7 mouse cellular contexts compared by ENCODE assay signal in the genomic region with DNA sequence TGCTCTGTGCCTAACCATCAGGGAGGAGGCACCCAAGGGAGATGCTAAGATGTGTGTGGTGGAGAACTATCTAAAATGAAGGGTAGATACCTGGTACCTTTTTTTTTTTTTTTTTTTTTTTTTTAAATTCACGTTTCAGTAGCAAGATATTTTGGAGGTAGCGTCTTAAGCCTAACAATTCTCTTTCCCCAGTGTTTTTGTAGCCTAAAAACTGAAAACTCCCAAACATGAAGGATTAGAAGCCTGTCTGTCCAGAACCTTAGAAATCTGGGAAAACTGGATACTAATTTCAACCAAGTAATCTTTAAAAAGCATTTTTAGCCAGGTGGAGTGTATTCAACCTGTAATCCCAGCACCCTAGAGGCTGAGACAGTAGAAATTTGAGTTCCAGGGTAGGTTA. TPM values are rescaled to one million over a fixed set of nuclear protein-coding genes. Genes with fewer than 3 reads are reported as not detected.
DNase-seq lines count a peak whose midpoint lies in the region; ATAC-seq and TF ChIP-seq lines count a peak whose summit lies in the region.

No protein-coding gene starts in this region.

- WGBS in lung, embryonic 16.5 days = 33% methylated on average over 2 of the region's 2 CpGs
- 60% methylated on average over 2 of the region's 2 CpGs for WGBS in forebrain, embryonic 11.5 days
- 44% methylated on average over 2 of the region's 2 CpGs for WGBS in limb, embryonic 13.5 days
- WGBS in small intestine, adult 2 months = 43% methylated on average over 2 of the region's 2 CpGs

- no peak for DNase-seq in lung, postnatal 36 days
- DNase-seq in forebrain, embryonic 11.5 days (ENCODE audit: low spot score) = no peak
- DNase-seq in adrenal gland, postnatal 36 days = no peak
- DNase-seq in cerebellum, adult 9-10 months = no peak

- TF ChIP-seq POLR2A in small intestine, adult 2 months (IDR thresholded peaks at IDR 0.05; ENCODE audit: low read depth, low read length) = no peak

- TF ChIP-seq CTCF in small intestine, adult 2 months (IDR thresholded peaks at IDR 0.05; ENCODE audit: extremely low read depth, insufficient read length, insufficient replicate concordance, low read depth, low read length) = no peak

- no peak for ATAC-seq in lung, embryonic 16.5 days (ENCODE audit: low read depth)
- ATAC-seq in forebrain, embryonic 11.5 days (replicated peaks; ENCODE audit: low FRiP score) = no peak
- ATAC-seq in limb, embryonic 13.5 days (ENCODE audit: low FRiP score, low read depth) = no peak

- no peaks in the 10 kb centered on the region for H3K27me3 ChIP-seq in lung, embryonic 16.5 days (ENCODE audit: control insufficient read depth, insufficient read depth, low read depth, low read length)
- H3K27me3 ChIP-seq in forebrain, embryonic 11.5 days (ENCODE audit: control insufficient read depth, insufficient read depth, low read length) = no peaks in the 10 kb centered on the region
- H3K27me3 ChIP-seq in limb, embryonic 13.5 days = no peaks in the 10 kb centered on the region
- H3K27me3 ChIP-seq in small intestine, adult 2 months (ENCODE audit: control insufficient read depth, insufficient read depth, low read length) = no peaks in the 10 kb centered on the region

- H3K4me3 ChIP-seq in lung, embryonic 16.5 days (ENCODE audit: low read length) = peak overlapping the region; percentile 94
- H3K4me3 ChIP-seq in forebrain, embryonic 11.5 days (ENCODE audit: low read depth, low read length) = peak overlapping the region; percentile 98
- H3K4me3 ChIP-seq in limb, embryonic 13.5 days = peak overlapping the region; percentile 99
- peak overlapping the region; percentile 80 for H3K4me3 ChIP-seq in small intestine, adult 2 months (ENCODE audit: low read depth, low read length)

- H3K9ac ChIP-seq in lung, embryonic 16.5 days (ENCODE audit: low read length) = peak overlapping the region; percentile 96
- peak overlapping the region; percentile 97 for H3K9ac ChIP-seq in forebrain, embryonic 11.5 days (ENCODE audit: low read length)
- peak overlapping the region; percentile 98 for H3K9ac ChIP-seq in limb, embryonic 13.5 days

- H3K27ac ChIP-seq in lung, embryonic 16.5 days (ENCODE audit: low read length) = no peak overlapping the region
- no peak overlapping the region for H3K27ac ChIP-seq in forebrain, embryonic 11.5 days (ENCODE audit: low read depth, low read length)
- no peak overlapping the region for H3K27ac ChIP-seq in limb, embryonic 13.5 days
- no peak overlapping the region for H3K27ac ChIP-seq in small intestine, adult 2 months (ENCODE audit: insufficient read depth, low read depth, low read length)

- H3K9me3 ChIP-seq in lung, embryonic 16.5 days (ENCODE audit: control insufficient read depth, low read length) = no peaks in the 10 kb centered on the region
- H3K9me3 ChIP-seq in forebrain, embryonic 11.5 days (ENCODE audit: control insufficient read depth, low read length) = no peaks in the 10 kb centered on the region
- no peaks in the 10 kb centered on the region for H3K9me3 ChIP-seq in limb, embryonic 13.5 days

- peaks cover 10% of the 10 kb centered on the region for H3K4me1 ChIP-seq in lung, embryonic 16.5 days (replicated peaks; ENCODE audit: control insufficient read depth, insufficient read depth, low read length)
- peaks cover 4% of the 10 kb centered on the region; the same call in 1 of the 2 replicates for H3K4me1 ChIP-seq in forebrain, embryonic 11.5 days (replicated peaks; ENCODE audit: control insufficient read depth, insufficient read depth, low read length)
- peaks cover 24% of the 10 kb centered on the region for H3K4me1 ChIP-seq in limb, embryonic 13.5 days
- no peaks in the 10 kb centered on the region; the same call in 1 of the 2 replicates for H3K4me1 ChIP-seq in small intestine, adult 2 months (ENCODE audit: control insufficient read depth, insufficient read depth, insufficient read length, low read length)

- H3K4me2 ChIP-seq in lung, embryonic 16.5 days (ENCODE audit: low read depth, low read length) = peak overlapping the region; percentile 93
- peak overlapping the region; percentile 93 for H3K4me2 ChIP-seq in forebrain, embryonic 11.5 days (ENCODE audit: low read depth, low read length, severe bottlenecking)
- H3K4me2 ChIP-seq in limb, embryonic 13.5 days (replicated peaks) = peak overlapping the region; percentile 93

- H3K36me3 ChIP-seq in lung, embryonic 16.5 days (ENCODE audit: control insufficient read depth, insufficient read depth, low read length) = peaks cover 5% of the 10 kb centered on the region; the same call in 1 of the 2 replicates
- no peaks in the 10 kb centered on the region; the same call in 1 of the 2 replicates for H3K36me3 ChIP-seq in forebrain, embryonic 11.5 days (ENCODE audit: control insufficient read depth, insufficient read depth, low read length)
- H3K36me3 ChIP-seq in limb, embryonic 13.5 days = peaks cover 48% of the 10 kb centered on the region
- H3K36me3 ChIP-seq in small intestine, adult 2 months (ENCODE audit: control insufficient read depth, insufficient read depth, low read length) = no peaks in the 10 kb centered on the region; the same call in none of the 2 replicates

RNA-seq across cellular contexts. Expression of a gene that starts 1.3 kb away (rescaled TPM):
- 6.2 and 6.5 TPM in 2 replicates for polyA plus RNA-seq in lung, embryonic 16.5 days (2015; fragmentation: Nextera tagmentation; extraction: Ambion mirVana)
- polyA plus RNA-seq in forebrain, embryonic 11.5 days (2014; fragmentation: Nextera tagmentation; extraction: Ambion mirVana) = 16.4 and 21.8 TPM in 2 replicates
- 8.9 and 9.2 TPM in 2 replicates for polyA plus RNA-seq in limb, embryonic 13.5 days (2015; fragmentation: Nextera tagmentation; extraction: Ambion mirVana)
- polyA plus RNA-seq in small intestine, adult 2 months (2012; rRNA removed) = 22.4 and 23.6 TPM in 2 replicates
- total RNA-seq in adrenal gland, postnatal 36 days (2021) = 10 to 100 TPM; 35.0 to 45.5 TPM

RNA-seq across cellular contexts. Expression of a gene that starts 24.0 kb away (rescaled TPM):
- 53.6 and 55.8 TPM in 2 replicates for polyA plus RNA-seq in lung, embryonic 16.5 days (2015; fragmentation: Nextera tagmentation; extraction: Ambion mirVana)
- polyA plus RNA-seq in forebrain, embryonic 11.5 days (2014; fragmentation: Nextera tagmentation; extraction: Ambion mirVana) = 58.9 and 70.1 TPM in 2 replicates
- 69.3 and 73.5 TPM in 2 replicates for polyA plus RNA-seq in limb, embryonic 13.5 days (2015; fragmentation: Nextera tagmentation; extraction: Ambion mirVana)
- 15.3 and 23.9 TPM in 2 replicates for polyA plus RNA-seq in small intestine, adult 2 months (2012; rRNA removed)
- 10 to 100 TPM; 18.7 to 27.3 TPM for total RNA-seq in adrenal gland, postnatal 36 days (2021)

RNA-seq across cellular contexts. Expression of a gene that starts 32.0 kb away (rescaled TPM):
- polyA plus RNA-seq in lung, embryonic 16.5 days (2015; fragmentation: Nextera tagmentation; extraction: Ambion mirVana) = 37.4 and 42.5 TPM in 2 replicates
- 31.7 and 39.2 TPM in 2 replicates for polyA plus RNA-seq in forebrain, embryonic 11.5 days (2014; fragmentation: Nextera tagmentation; extraction: Ambion mirVana)
- 40.2 and 41.5 TPM in 2 replicates for polyA plus RNA-seq in limb, embryonic 13.5 days (2015; fragmentation: Nextera tagmentation; extraction: Ambion mirVana)
- polyA plus RNA-seq in small intestine, adult 2 months (2012; rRNA removed) = 16.4 and 20.8 TPM in 2 replicates
- 10 to 100 TPM; 20.6 to 21.0 TPM for total RNA-seq in adrenal gland, postnatal 36 days (2021)

RNA-seq across cellular contexts. Expression of a gene that starts 56.6 kb away (rescaled TPM):
- polyA plus RNA-seq in lung, embryonic 16.5 days (2015; fragmentation: Nextera tagmentation; extraction: Ambion mirVana) = 24.5 and 27.8 TPM in 2 replicates
- polyA plus RNA-seq in forebrain, embryonic 11.5 days (2014; fragmentation: Nextera tagmentation; extraction: Ambion mirVana) = 20.3 and 20.5 TPM in 2 replicates
- polyA plus RNA-seq in limb, embryonic 13.5 days (2015; fragmentation: Nextera tagmentation; extraction: Ambion mirVana) = 20.0 and 22.4 TPM in 2 replicates
- polyA plus RNA-seq in small intestine, adult 2 months (2012; rRNA removed) = 8.6 and 13.1 TPM in 2 replicates
- total RNA-seq in adrenal gland, postnatal 36 days (2021) = 10 to 100 TPM; 22.6 to 30.5 TPM

RNA-seq across cellular contexts. Expression of a gene that starts 56.8 kb away (rescaled TPM):
- 7.1 and 8.9 TPM in 2 replicates for polyA plus RNA-seq in lung, embryonic 16.5 days (2015; fragmentation: Nextera tagmentation; extraction: Ambion mirVana)
- 7.3 and 7.8 TPM in 2 replicates for polyA plus RNA-seq in forebrain, embryonic 11.5 days (2014; fragmentation: Nextera tagmentation; extraction: Ambion mirVana)
- polyA plus RNA-seq in limb, embryonic 13.5 days (2015; fragmentation: Nextera tagmentation; extraction: Ambion mirVana) = 10.4 and 10.6 TPM in 2 replicates
- polyA plus RNA-seq in small intestine, adult 2 months (2012; rRNA removed) = 12.5 and 27.9 TPM in 2 replicates
- 10 to 100 TPM in 1 of 2 experiments, 1 to 10 TPM in 1; 9.1 to 11.5 TPM for total RNA-seq in adrenal gland, postnatal 36 days (2021)
